Mouse (Mus musculus) lung, postnatal 0 days (tissue): ENCODE measurements around the gene Aif1.
"Not testable (repeated sequence)": the region's sequence is repeated elsewhere in the genome, so short reads cannot be mapped to it uniquely, and the experiment has no call there.

Experiments
- CTCF ChIP-seq: IDR thresholded peaks from 2 replicates; pipeline ENCODE4 v1.5.1; 2016; ENCODE audit warnings: antibody characterized with exemption, mild to moderate bottlenecking
- EP300 ChIP-seq: IDR thresholded peaks from 2 replicates; pipeline ENCODE4 v1.6.1; 2016; ENCODE audit warnings: antibody characterized with exemption, mild to moderate bottlenecking, control low read depth

- not testable (repeated sequence) for TF ChIP-seq CTCF, EP300
Observed at GRCm38 (mm10) chr17:35124261-35124896, 51.5 kb downstream of the Aif1 start.
